9 mouse cellular contexts compared by ENCODE assay signal in the genomic region with DNA sequence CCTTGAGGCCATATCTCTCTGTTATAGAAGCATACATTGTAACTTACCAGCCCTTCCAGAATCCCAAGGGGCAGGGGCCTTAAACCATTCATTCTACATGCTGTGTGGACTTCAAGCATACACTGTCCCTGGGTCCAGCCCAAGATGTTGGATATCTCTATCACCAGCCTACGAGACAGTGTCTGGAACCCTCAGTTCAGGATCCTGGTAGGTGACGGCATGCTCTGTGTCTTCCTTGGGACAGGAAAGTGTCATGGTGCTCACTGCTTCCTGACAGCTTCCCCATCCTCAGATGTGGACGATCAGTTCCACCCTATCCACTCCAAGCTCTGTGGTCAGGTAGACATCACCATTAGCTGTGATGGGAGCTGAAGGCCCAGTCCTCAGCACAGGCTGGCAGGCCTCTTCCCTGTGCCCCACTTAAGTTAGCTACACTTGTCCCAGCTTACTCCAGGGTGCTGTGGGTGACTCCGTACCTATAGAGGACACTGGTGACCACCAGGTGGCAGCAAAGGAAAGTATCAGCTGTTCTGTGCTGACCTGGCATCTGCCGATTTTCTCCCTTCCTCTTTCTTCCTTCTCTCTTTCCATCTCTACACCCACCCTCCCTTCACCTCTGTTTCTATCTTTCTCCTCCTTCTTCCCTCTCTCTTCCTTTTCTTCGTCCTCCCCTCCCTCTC. TPM values are rescaled to one million over a fixed set of nuclear protein-coding genes. Genes with fewer than 3 reads are reported as not detected.
A peak's percentile ranks its signal among the peaks of the same experiment; 100 is the strongest.
DNase-seq lines count a peak whose midpoint lies in the region; ATAC-seq and TF ChIP-seq lines count a peak whose summit lies in the region.
"Had no signal": no experiment of that assay in that cellular context is flagged by ENCODE, and none has a peak within 500 bp of the region (broad histone marks: within the 10 kb centered on the region; RNA-seq: fewer than 3 reads in every experiment).

No protein-coding gene starts in this region.

- peak; percentile 94 for TF ChIP-seq CTCF in forebrain, postnatal 0 days (IDR thresholded peaks at IDR 0.05; ENCODE audit: low read depth)
- peak; percentile 94 for TF ChIP-seq CTCF in lung, adult 2 months (IDR thresholded peaks at IDR 0.05; ENCODE audit: insufficient read depth, low read length)

- peaks cover 7% of the 10 kb centered on the region; the same call in 1 of the 2 replicates for H3K4me1 ChIP-seq in forebrain, postnatal 0 days (ENCODE audit: insufficient read depth)
- H3K4me1 ChIP-seq in hindbrain, embryonic 10.5 days (replicated peaks): peaks cover 9% of the 10 kb centered on the region
- H3K4me1 ChIP-seq in lung, adult 2 months (ENCODE audit: control insufficient read depth, insufficient read depth, low read length): no peaks in the 10 kb centered on the region

- no peak overlapping the region for H3K9ac ChIP-seq in forebrain, postnatal 0 days

- H3K27ac ChIP-seq in forebrain, postnatal 0 days (ENCODE audit: low read depth, low read length): no peak overlapping the region
- H3K27ac ChIP-seq in hindbrain, embryonic 10.5 days: no peak overlapping the region

- no peak for TF ChIP-seq POLR2A in lung, adult 2 months (IDR thresholded peaks at IDR 0.05; ENCODE audit: borderline replicate concordance, extremely low read depth, low read depth, low read length)

- H3K4me2 ChIP-seq in forebrain, postnatal 0 days (ENCODE audit: low read depth): no peak overlapping the region

- no peaks in the 10 kb centered on the region for H3K36me3 ChIP-seq in forebrain, postnatal 0 days (ENCODE audit: insufficient read depth)
- no peaks in the 10 kb centered on the region for H3K36me3 ChIP-seq in hindbrain, embryonic 10.5 days

- peak; percentile 88 for ATAC-seq in forebrain, postnatal 0 days

- DNase-seq in MN1 (ENCODE audit: low spot score): peak; percentile 73
- DNase-seq in cerebellum, adult 18-20 months: peak; percentile 86 to 88
- peak; percentile 88 for DNase-seq in forebrain, postnatal 0 days
- DNase-seq in hindbrain, embryonic 10.5 days (ENCODE audit: low spot score): peak; percentile 79
- DNase-seq in layer of hippocampus, adult 8-10 months (ENCODE audit: low spot score in 2 of 2): peak; percentile 60 to 87
- peak; percentile 61 for DNase-seq in lung, adult 2 months
- DNase-seq in retina, adult 2 months (ENCODE audit: low read depth, low spot score): peak; percentile 62
- peak; percentile 47 for DNase-seq in urinary bladder, adult 2 months (ENCODE audit: low spot score)

- WGBS in forebrain, postnatal 0 days: 35% methylated on average over 6 of the region's 6 CpGs
- 37% methylated on average over 6 of the region's 6 CpGs for WGBS in hindbrain, embryonic 10.5 days
- WGBS in lung, adult 2 months: 22% methylated on average over 6 of the region's 6 CpGs

- H3K4me3 ChIP-seq in forebrain, postnatal 0 days (ENCODE audit: low read depth, low read length): no peak overlapping the region
- no peak overlapping the region for H3K4me3 ChIP-seq in hindbrain, embryonic 10.5 days
- H3K4me3 ChIP-seq in lung, adult 2 months (replicated peaks; ENCODE audit: extremely low read depth, low read depth, low read length): no peak overlapping the region

- H3K9me3 ChIP-seq in forebrain, postnatal 0 days (ENCODE audit: low read length): no peaks in the 10 kb centered on the region
- no peaks in the 10 kb centered on the region for H3K9me3 ChIP-seq in hindbrain, embryonic 10.5 days

- no peaks in the 10 kb centered on the region for H3K27me3 ChIP-seq in forebrain, postnatal 0 days (ENCODE audit: insufficient read depth, low read length)
- H3K27me3 ChIP-seq in hindbrain, embryonic 10.5 days (ENCODE audit: insufficient read depth, poor library complexity, severe bottlenecking): 0 out of 2 replicates have a peak, but pooled peaks cover 11% of the 10 kb centered on the region

RNA-seq across cellular contexts. Expression of a gene that starts 19.7 kb away (rescaled TPM):
- 2.5 and 4.5 TPM in 2 replicates for total RNA-seq in forebrain, postnatal 0 days (2014; rRNA removed)
- polyA plus RNA-seq in forebrain, postnatal 0 days (2015; fragmentation: Nextera tagmentation; extraction: Ambion mirVana): 1.7 and 3.1 TPM in 2 replicates
- polyA plus RNA-seq in hindbrain, embryonic 10.5 days (2016; fragmentation: Nextera tagmentation; extraction: Ambion mirVana): 0.62 and 1.5 TPM in 2 replicates
- 1 to 10 TPM; 3.7 to 4.5 (median 4.2) TPM for total RNA-seq in layer of hippocampus, adult 8-10 months (2022)
- polyA plus RNA-seq in lung, adult 2 months (2012; rRNA removed): 9.8 and 13.5 TPM in 2 replicates
- 0.22 and 0.29 TPM in 2 replicates for polyA plus RNA-seq in urinary bladder, adult 2 months (2012; rRNA removed)
- total RNA-seq: neutrophil, adult 5-6 weeks had no signal
